Mouse (Mus musculus): ENCODE measurements around the gene Ufd1. TPM values are rescaled to one million over a fixed set of nuclear protein-coding genes. Genes with fewer than 3 reads are reported as not detected.
A peak's percentile ranks its signal among the peaks of the same experiment; 100 is the strongest.

Ufd1 gene
- polyA plus RNA-seq (2012; rRNA removed): 14.6 and 19.3 TPM in 2 replicates
- 29.8 and 32.3 TPM in 2 replicates for polyA plus RNA-seq (2014; fragmentation: Nextera tagmentation; extraction: Ambion mirVana)

DNA sequence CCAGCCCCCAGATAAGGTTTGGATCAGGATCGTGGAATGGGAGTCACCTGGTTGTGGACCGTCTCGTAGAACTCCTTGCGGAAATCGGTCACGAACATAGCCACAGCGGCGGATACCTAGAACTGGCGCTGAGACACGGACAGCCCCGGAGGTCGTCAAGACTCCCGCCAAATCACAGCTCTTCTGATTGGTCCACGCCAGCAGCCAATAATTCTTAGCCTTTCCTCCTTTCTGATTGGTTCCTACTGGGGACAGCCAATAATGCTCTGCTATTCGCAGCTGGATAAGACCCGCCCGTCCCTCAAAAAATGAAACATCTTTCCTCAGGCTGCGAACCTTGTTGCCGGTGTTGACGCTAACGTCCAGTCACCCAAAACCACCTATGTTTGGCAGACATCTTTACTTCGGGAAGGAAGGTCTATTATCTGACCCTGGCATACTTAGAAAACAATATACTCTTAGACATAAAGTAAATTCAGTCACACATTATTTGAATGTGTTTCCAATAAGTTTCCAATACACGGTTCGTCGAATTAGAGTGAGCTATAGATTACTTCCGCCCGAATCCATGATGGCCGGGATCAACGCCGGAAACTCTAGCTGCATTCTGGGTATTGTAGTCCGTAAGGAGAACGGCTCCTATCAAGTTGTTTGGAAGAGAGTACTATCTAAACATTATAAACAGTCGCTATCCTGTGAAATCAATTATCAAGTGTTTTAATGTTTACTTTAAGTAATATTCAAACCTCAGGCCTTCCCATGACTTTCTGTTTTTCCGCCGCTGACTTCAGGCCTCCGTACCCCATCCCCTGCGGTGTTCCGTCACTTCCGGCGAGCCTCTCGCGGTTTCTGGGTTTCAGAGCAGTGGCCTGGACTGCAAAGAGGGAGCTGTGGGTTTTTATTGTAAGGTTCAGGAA is at the start of gene Ufd1, which contains the start of gene Cdc45:
TSS of gene Ufd1 (plus strand) at position 312 of the 917 bp plus-strand sequence.
TSS of gene Cdc45 (minus strand) at position 520 of the 917 bp plus-strand sequence.
- H3K4me3 ChIP-seq (ENCODE audit: insufficient read depth in 1 of 2, low read depth in 2 of 2, low read length in 2 of 2): peak within 1 kb of the TSS; percentile 94 to 100
- H3K4me2 ChIP-seq (ENCODE audit: low read depth): peak within 1 kb of the TSS; percentile 97
- H3K36me3 ChIP-seq (replicated peaks; ENCODE audit: control insufficient read depth, insufficient read depth, low read depth): peaks cover 45% of the 10 kb centered on the region
- 0 out of 2 replicates have a peak, but pooled peaks have one; percentile 4 for TF ChIP-seq CTCF (IDR thresholded peaks at IDR 0.05; ENCODE audit: low read depth)
- peak; percentile 6; the same call in 1 of the 2 replicates for TF ChIP-seq EP300 (IDR thresholded peaks at IDR 0.05; ENCODE audit: low read depth)
- H3K9ac ChIP-seq (replicated peaks): peak within 1 kb of the TSS; percentile 88
- peak within 1 kb of the TSS; percentile 86 for H3K27ac ChIP-seq
- H3K27me3 ChIP-seq (ENCODE audit: control insufficient read depth, insufficient read depth, low read length): no peaks in the 10 kb centered on the region
- under 1% methylated on average over 42 of the region's 42 CpGs for WGBS (ENCODE audit: insufficient replicate concordance)
- no peaks in the 10 kb centered on the region for H3K9me3 ChIP-seq (ENCODE audit: control insufficient read depth, low read length)
- peaks cover 12 to 16% of the 10 kb centered on the region in 2 experiments; a peak in 3 of 4 replicates for H3K4me1 ChIP-seq (replicated peaks; ENCODE audit: control insufficient read depth in 2 of 2, insufficient read depth in 2 of 2, low read length in 1 of 2)
- DNase-seq (ENCODE audit: low read depth in 3 of 3, low spot score in 3 of 3) (peak; percentile 93 to 96 (median 95)), ATAC-seq (ENCODE audit: insufficient read depth) (peak; percentile 92)

GRCm38 (mm10) chr16:18762960-18763359 is 48.6 kb upstream of the Ufd1 start:
- 57% methylated on average over 3 of the region's 3 CpGs for WGBS (ENCODE audit: insufficient replicate concordance)
- Histone ChIP-seq H3K27ac (no peak overlapping the region), H3K9me3 (ENCODE audit: control insufficient read depth, low read length) (no peaks in the 10 kb centered on the region), H3K9ac (replicated peaks) (no peak overlapping the region), H3K36me3 (replicated peaks; ENCODE audit: control insufficient read depth, insufficient read depth, low read depth) (no peaks in the 10 kb centered on the region), H3K27me3 (ENCODE audit: control insufficient read depth, insufficient read depth, low read length) (no peaks in the 10 kb centered on the region), H3K4me1 (replicated peaks; ENCODE audit: control insufficient read depth in 2 of 2, insufficient read depth in 2 of 2, low read length in 1 of 2) (no peaks in the 10 kb centered on the region), H3K4me2 (ENCODE audit: low read depth) (no peak overlapping the region), H3K4me3 (ENCODE audit: insufficient read depth in 1 of 2, low read depth in 2 of 2, low read length in 2 of 2) (no peak overlapping the region)
- ATAC-seq (ENCODE audit: insufficient read depth) (no peak), DNase-seq (ENCODE audit: low read depth in 3 of 3, low spot score in 3 of 3) (no peak)
- no peak for TF ChIP-seq CTCF (IDR thresholded peaks at IDR 0.05; ENCODE audit: low read depth)
- TF ChIP-seq EP300 (IDR thresholded peaks at IDR 0.05; ENCODE audit: low read depth): no peak

- no peak overlapping the region for H3K4me2 ChIP-seq (ENCODE audit: low read depth)
- no peaks in the 10 kb centered on the region for H3K27me3 ChIP-seq (ENCODE audit: control insufficient read depth, insufficient read depth, low read length)
- no peak for TF ChIP-seq EP300 (IDR thresholded peaks at IDR 0.05; ENCODE audit: low read depth)
- TF ChIP-seq CTCF (IDR thresholded peaks at IDR 0.05; ENCODE audit: low read depth): no peak
- H3K27ac ChIP-seq: no peak overlapping the region
- H3K4me1 ChIP-seq (replicated peaks; ENCODE audit: control insufficient read depth in 2 of 2, insufficient read depth in 2 of 2, low read length in 1 of 2): no peaks in the 10 kb centered on the region
- H3K9me3 ChIP-seq (ENCODE audit: control insufficient read depth, low read length): no peaks in the 10 kb centered on the region
- 36% methylated on average over 4 of the region's 4 CpGs for WGBS (ENCODE audit: insufficient replicate concordance)
- ATAC-seq (ENCODE audit: insufficient read depth): no peak
- H3K9ac ChIP-seq (replicated peaks): no peak overlapping the region
- no peaks in the 10 kb centered on the region for H3K36me3 ChIP-seq (replicated peaks; ENCODE audit: control insufficient read depth, insufficient read depth, low read depth)
- DNase-seq (ENCODE audit: low read depth in 3 of 3, low spot score in 3 of 3): no peak
- H3K4me3 ChIP-seq (ENCODE audit: insufficient read depth in 1 of 2, low read depth in 2 of 2, low read length in 2 of 2): no peak overlapping the region
Observed at GRCm38 (mm10) chr16:18766390-18766789, 45.2 kb upstream of the Ufd1 start.

GRCm38 (mm10) chr16:18769501-18769900 is 42.1 kb upstream of the Ufd1 start:
- TF ChIP-seq CTCF (IDR thresholded peaks at IDR 0.05; ENCODE audit: low read depth): no peak
- no peak for TF ChIP-seq EP300 (IDR thresholded peaks at IDR 0.05; ENCODE audit: low read depth)
- DNase-seq (ENCODE audit: low read depth in 3 of 3, low spot score in 3 of 3) (no peak), ATAC-seq (ENCODE audit: insufficient read depth) (no peak)
- H3K27ac ChIP-seq: no peak overlapping the region
- H3K9ac ChIP-seq (replicated peaks): no peak overlapping the region
- 69% methylated on average over 1 of the region's 1 CpGs for WGBS (ENCODE audit: insufficient replicate concordance)
- H3K4me2 ChIP-seq (ENCODE audit: low read depth): no peak overlapping the region
- H3K27me3 ChIP-seq (ENCODE audit: control insufficient read depth, insufficient read depth, low read length): no peaks in the 10 kb centered on the region; the same call in 1 of the 2 replicates
- no peaks in the 10 kb centered on the region for H3K36me3 ChIP-seq (replicated peaks; ENCODE audit: control insufficient read depth, insufficient read depth, low read depth)
- H3K4me1 ChIP-seq (replicated peaks; ENCODE audit: control insufficient read depth in 2 of 2, insufficient read depth in 2 of 2, low read length in 1 of 2): no peaks in the 10 kb centered on the region
- no peak overlapping the region for H3K4me3 ChIP-seq (ENCODE audit: insufficient read depth in 1 of 2, low read depth in 2 of 2, low read length in 2 of 2)
- H3K9me3 ChIP-seq (ENCODE audit: control insufficient read depth, low read length): no peaks in the 10 kb centered on the region

GRCm38 (mm10) chr16:18773936-18774335 is 37.6 kb upstream of the Ufd1 start:
- Histone ChIP-seq H3K4me3 (ENCODE audit: insufficient read depth in 1 of 2, low read depth in 2 of 2, low read length in 2 of 2) (no peak overlapping the region), H3K9ac (replicated peaks) (no peak overlapping the region), H3K36me3 (replicated peaks; ENCODE audit: control insufficient read depth, insufficient read depth, low read depth) (no peaks in the 10 kb centered on the region), H3K27me3 (ENCODE audit: control insufficient read depth, insufficient read depth, low read length) (peaks cover 41% of the 10 kb centered on the region), H3K4me1 (replicated peaks; ENCODE audit: control insufficient read depth in 2 of 2, insufficient read depth in 2 of 2, low read length in 1 of 2) (no peaks in the 10 kb centered on the region), H3K9me3 (ENCODE audit: control insufficient read depth, low read length) (no peaks in the 10 kb centered on the region), H3K4me2 (ENCODE audit: low read depth) (no peak overlapping the region), H3K27ac (no peak overlapping the region)
- ATAC-seq (ENCODE audit: insufficient read depth) (no peak), DNase-seq (ENCODE audit: low read depth in 3 of 3, low spot score in 3 of 3) (no peak)
- 38% methylated on average over 2 of the region's 2 CpGs for WGBS (ENCODE audit: insufficient replicate concordance)
- no peak for TF ChIP-seq CTCF (IDR thresholded peaks at IDR 0.05; ENCODE audit: low read depth)
- TF ChIP-seq EP300 (IDR thresholded peaks at IDR 0.05; ENCODE audit: low read depth): no peak

Data from liver, embryonic 14.5 days (tissue).